Mouse (Mus musculus): ENCODE data around the gene Coq2. TPM values are rescaled to one million over a fixed set of nuclear protein-coding genes. Genes with fewer than 3 reads are reported as not detected.

Coq2 gene
- polyA plus RNA-seq, 1 experiment from 2014 or later = 43.6 TPM

DNA sequence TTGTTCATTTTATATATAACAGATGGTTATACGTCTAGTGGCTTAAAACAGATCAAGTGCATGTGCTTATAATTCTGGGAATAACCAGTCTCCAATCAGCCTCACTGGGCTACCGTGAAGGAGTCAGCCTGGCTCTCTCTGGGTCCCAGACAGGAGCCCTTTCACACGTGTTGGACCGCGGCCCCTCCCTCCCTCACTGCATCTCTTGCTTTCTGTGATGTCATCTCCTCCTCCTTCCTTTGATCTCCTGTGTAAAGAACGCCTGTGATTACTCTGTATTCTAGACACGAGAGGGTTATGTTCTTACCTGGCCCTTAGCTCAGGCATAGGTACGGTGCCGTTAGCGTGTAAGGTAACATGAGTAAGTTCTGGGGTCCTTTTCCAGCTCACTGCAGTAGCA, 23.5 kb downstream of the Coq2 start:
- Histone ChIP-seq H3K4me3 (no peak overlapping the region), H3K27ac (no peak overlapping the region), H3K27me3 (no peaks in the 10 kb centered on the region), H3K36me3 (peaks cover 32% of the 10 kb centered on the region), H3K4me2 (no peak overlapping the region), H3K4me1 (replicated peaks) (no peaks in the 10 kb centered on the region), H3K9me3 (no peaks in the 10 kb centered on the region), H3K9ac (no peak overlapping the region)
- 89% methylated on average over 10 of the region's 10 CpGs for WGBS
- ATAC-seq (ENCODE audit: low FRiP score) = no peak

- WGBS = 86% methylated on average over 7 of the region's 7 CpGs
- no peak overlapping the region for H3K4me3 ChIP-seq
- H3K9ac ChIP-seq = no peak overlapping the region
- no peaks in the 10 kb centered on the region for H3K4me1 ChIP-seq (replicated peaks)
- H3K9me3 ChIP-seq = no peaks in the 10 kb centered on the region
- no peaks in the 10 kb centered on the region for H3K27me3 ChIP-seq
- ATAC-seq (ENCODE audit: low FRiP score) = no peak
- no peak overlapping the region for H3K4me2 ChIP-seq
- H3K36me3 ChIP-seq = peaks cover 27% of the 10 kb centered on the region
- no peak overlapping the region for H3K27ac ChIP-seq
Measured at GRCm38 (mm10) chr5:100650969-100651368, 24.0 kb downstream of the Coq2 start.

- Histone ChIP-seq H3K9ac (no peak overlapping the region), H3K27me3 (no peaks in the 10 kb centered on the region), H3K4me1 (replicated peaks) (no peaks in the 10 kb centered on the region), H3K36me3 (peaks cover 2% of the 10 kb centered on the region; the same call in 1 of the 2 replicates), H3K27ac (no peak overlapping the region), H3K9me3 (no peaks in the 10 kb centered on the region), H3K4me2 (no peak overlapping the region), H3K4me3 (no peak overlapping the region)
- WGBS = 47% methylated on average over 6 of the region's 6 CpGs
- no peak for ATAC-seq (ENCODE audit: low FRiP score)
Measured at GRCm38 (mm10) chr5:100648546-100648945, 26.4 kb downstream of the Coq2 start.

- Histone ChIP-seq H3K27me3 (no peaks in the 10 kb centered on the region), H3K4me1 (replicated peaks) (no peaks in the 10 kb centered on the region), H3K9me3 (no peaks in the 10 kb centered on the region), H3K4me2 (no peak overlapping the region), H3K36me3 (no peaks in the 10 kb centered on the region), H3K9ac (no peak overlapping the region), H3K4me3 (no peak overlapping the region), H3K27ac (no peak overlapping the region)
- WGBS = 70% methylated on average over 10 of the region's 10 CpGs
- no peak for ATAC-seq (ENCODE audit: low FRiP score)
Measured at GRCm38 (mm10) chr5:100648046-100648445, 26.9 kb downstream of the Coq2 start.

- Histone ChIP-seq H3K36me3 (no peaks in the 10 kb centered on the region), H3K4me3 (no peak overlapping the region), H3K9me3 (no peaks in the 10 kb centered on the region), H3K4me2 (no peak overlapping the region), H3K9ac (no peak overlapping the region), H3K27ac (no peak overlapping the region), H3K4me1 (replicated peaks) (no peaks in the 10 kb centered on the region), H3K27me3 (no peaks in the 10 kb centered on the region)
- ATAC-seq (ENCODE audit: low FRiP score) = no peak
- 90% methylated on average over 4 of the region's 4 CpGs for WGBS
Measured at GRCm38 (mm10) chr5:100646558-100646957, 28.4 kb downstream of the Coq2 start.

DNA sequence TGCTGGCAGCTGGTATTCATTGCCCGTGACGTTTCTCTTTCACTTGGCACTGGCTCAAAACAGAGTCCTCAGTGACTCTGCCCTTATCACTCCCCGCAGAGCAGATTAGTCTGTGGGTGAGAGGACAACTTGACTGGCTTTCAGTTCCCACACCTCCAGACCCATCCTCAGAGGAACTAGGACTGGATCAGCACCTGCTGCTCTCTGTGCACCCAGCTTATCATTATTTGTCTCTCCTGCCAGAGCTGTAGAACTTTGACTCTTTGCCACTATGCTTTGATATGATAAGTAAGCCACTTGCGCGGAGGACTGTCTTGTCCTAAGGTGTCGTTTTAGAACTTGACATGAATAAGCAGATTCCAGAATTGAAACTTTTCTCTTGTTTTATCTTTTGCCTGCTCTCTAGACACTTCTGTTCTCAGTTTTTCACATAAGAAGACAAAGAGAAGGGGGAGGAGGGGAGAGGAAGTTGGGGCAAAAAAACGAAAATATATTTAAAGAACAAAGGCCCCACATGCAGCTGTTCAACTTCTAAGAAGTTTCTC, 30.9 kb downstream of the Coq2 start:
- WGBS = 80% methylated on average over 7 of the region's 7 CpGs
- no peaks in the 10 kb centered on the region for H3K4me1 ChIP-seq (replicated peaks)
- ATAC-seq (ENCODE audit: low FRiP score) = no peak

DNA sequence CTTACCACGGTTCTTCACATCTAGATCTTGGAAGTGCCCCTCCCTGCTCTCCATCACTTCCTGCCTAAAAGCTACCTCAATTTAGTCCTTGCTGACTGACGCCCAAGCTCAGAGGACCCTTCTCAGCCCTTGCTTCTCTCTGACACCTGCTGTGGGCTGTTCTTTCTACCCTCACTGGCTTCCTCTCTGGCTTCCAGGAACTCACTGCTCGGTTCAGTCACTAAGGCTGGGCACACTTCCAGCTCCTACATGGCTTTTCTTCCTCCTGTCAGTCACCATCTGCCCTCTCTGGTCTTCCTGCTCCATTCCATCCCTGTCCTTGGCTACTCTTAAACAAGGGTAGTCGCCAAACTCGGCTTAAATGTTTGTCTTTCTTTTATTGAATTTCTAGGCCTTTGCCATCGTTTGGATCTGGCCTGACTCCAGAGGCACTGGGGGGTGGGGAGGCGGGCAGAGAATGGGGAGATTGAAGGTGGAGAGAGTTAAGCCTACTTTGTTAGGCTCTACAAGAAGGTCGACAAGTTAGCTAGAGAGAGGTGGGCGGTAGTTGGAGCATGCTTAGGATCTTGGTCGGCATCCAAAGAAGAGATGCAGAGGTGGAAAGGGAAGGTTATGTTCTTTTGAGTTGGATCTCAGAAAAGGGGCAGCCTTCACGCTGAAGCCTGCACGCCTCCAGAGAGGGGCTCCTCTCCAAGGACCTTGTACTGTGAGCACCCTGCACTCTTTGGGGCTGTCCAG, 31.5 kb downstream of the Coq2 start:
- Histone ChIP-seq H3K27ac (no peak overlapping the region), H3K36me3 (no peaks in the 10 kb centered on the region), H3K4me1 (replicated peaks) (no peaks in the 10 kb centered on the region), H3K9ac (no peak overlapping the region), H3K4me3 (no peak overlapping the region), H3K4me2 (no peak overlapping the region), H3K27me3 (no peaks in the 10 kb centered on the region), H3K9me3 (no peaks in the 10 kb centered on the region)
- ATAC-seq (ENCODE audit: low FRiP score) = no peak
- 76% methylated on average over 12 of the region's 12 CpGs for WGBS

More for the DNA sequence above, 30.9 kb downstream of the Coq2 start:
- no peak overlapping the region for H3K9ac ChIP-seq
- no peak overlapping the region for H3K4me2 ChIP-seq
- H3K27me3 ChIP-seq = no peaks in the 10 kb centered on the region
- no peaks in the 10 kb centered on the region for H3K36me3 ChIP-seq
- H3K27ac ChIP-seq = no peak overlapping the region
- H3K9me3 ChIP-seq = no peaks in the 10 kb centered on the region
- H3K4me3 ChIP-seq = no peak overlapping the region

GRCm38 (mm10) chr5:100642316-100642715, 32.6 kb downstream of the Coq2 start:
- H3K4me1 ChIP-seq (replicated peaks) = no peaks in the 10 kb centered on the region
- no peaks in the 10 kb centered on the region for H3K27me3 ChIP-seq
- ATAC-seq (ENCODE audit: low FRiP score) = no peak
- H3K36me3 ChIP-seq = no peaks in the 10 kb centered on the region
- no peak overlapping the region for H3K27ac ChIP-seq
- 91% methylated on average over 5 of the region's 5 CpGs for WGBS
- no peak overlapping the region for H3K4me2 ChIP-seq
- no peak overlapping the region for H3K9ac ChIP-seq
- H3K9me3 ChIP-seq = no peaks in the 10 kb centered on the region
- H3K4me3 ChIP-seq = no peak overlapping the region

- H3K4me3 ChIP-seq = no peak overlapping the region
- 90% methylated on average over 8 of the region's 8 CpGs for WGBS
- H3K27me3 ChIP-seq = no peaks in the 10 kb centered on the region
- ATAC-seq (ENCODE audit: low FRiP score) = no peak
- no peaks in the 10 kb centered on the region for H3K9me3 ChIP-seq
- no peak overlapping the region for H3K4me2 ChIP-seq
- H3K36me3 ChIP-seq = no peaks in the 10 kb centered on the region
- H3K4me1 ChIP-seq (replicated peaks) = no peaks in the 10 kb centered on the region
- no peak overlapping the region for H3K9ac ChIP-seq
- H3K27ac ChIP-seq = no peak overlapping the region
Measured at GRCm38 (mm10) chr5:100638483-100638882, 36.5 kb downstream of the Coq2 start.

DNA sequence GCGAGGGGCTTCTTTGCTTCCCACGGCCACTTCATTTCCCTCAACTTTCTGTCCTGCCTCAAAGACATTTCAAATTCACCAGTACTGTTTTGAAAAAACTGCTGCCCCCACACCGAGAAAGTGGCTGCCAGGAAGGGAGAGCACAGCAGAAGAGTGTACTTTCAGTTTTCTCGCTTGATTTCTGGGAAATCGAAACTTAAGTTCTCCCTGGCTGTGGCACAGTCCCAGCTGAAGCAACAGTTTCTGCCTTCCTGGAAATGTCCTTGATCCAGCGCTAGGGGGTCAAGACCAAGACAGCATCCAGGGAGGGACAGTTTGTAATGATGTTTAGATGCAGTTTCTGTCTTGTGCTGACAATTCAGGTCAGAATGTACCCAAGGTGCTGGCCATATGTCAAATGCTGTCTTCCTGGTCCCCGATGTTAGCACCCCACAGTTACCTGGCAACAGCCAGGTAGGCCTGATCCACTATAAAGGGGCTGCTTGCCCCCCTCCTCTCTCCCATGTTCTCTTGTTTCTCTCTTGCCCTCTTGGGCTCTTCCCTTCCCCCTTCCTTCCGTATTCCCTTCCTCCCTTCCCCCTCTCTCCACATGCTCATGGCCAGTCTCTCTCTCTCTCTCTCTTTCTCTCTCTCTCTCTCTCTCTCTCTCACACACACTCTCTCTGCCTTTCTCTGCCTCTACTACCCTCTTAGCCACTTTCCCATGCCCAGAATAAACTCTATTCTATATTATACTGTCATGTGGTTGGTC, 38.0 kb downstream of the Coq2 start:
- Histone ChIP-seq H3K9ac (no peak overlapping the region), H3K36me3 (no peaks in the 10 kb centered on the region), H3K4me2 (no peak overlapping the region), H3K4me1 (replicated peaks) (no peaks in the 10 kb centered on the region), H3K27me3 (no peaks in the 10 kb centered on the region), H3K4me3 (no peak overlapping the region), H3K27ac (no peak overlapping the region), H3K9me3 (no peaks in the 10 kb centered on the region)
- no peak for ATAC-seq (ENCODE audit: low FRiP score)
- WGBS = 80% methylated on average over 8 of the region's 8 CpGs

DNA sequence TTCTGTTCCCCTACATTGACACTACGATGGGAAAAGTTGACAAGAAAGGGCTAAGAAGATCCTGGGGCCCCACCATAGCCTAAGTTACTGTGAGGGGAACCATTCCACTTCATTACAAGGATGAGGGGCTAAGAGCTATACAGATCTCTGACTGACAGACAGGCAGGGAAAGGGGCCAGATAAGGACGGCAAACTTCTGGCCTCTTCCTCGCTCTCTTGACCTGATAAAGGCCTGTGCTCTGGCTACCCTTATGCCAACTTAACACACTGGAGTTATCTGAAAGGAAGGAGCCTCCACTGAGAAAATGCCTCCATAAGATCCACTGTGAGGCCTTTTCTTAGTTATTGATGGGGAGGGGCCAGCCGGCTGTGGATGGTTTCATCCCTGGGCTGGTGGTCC, 39.0 kb downstream of the Coq2 start:
- Histone ChIP-seq H3K4me3 (no peak overlapping the region), H3K27me3 (no peaks in the 10 kb centered on the region), H3K4me1 (replicated peaks) (no peaks in the 10 kb centered on the region), H3K4me2 (no peak overlapping the region), H3K36me3 (no peaks in the 10 kb centered on the region), H3K9ac (no peak overlapping the region), H3K9me3 (no peaks in the 10 kb centered on the region), H3K27ac (no peak overlapping the region)
- 97% methylated on average over 4 of the region's 4 CpGs for WGBS
- no peak for ATAC-seq (ENCODE audit: low FRiP score)

GRCm38 (mm10) chr5:100634885-100635478, 40.0 kb downstream of the Coq2 start:
- Histone ChIP-seq H3K4me3 (no peak overlapping the region), H3K27me3 (no peaks in the 10 kb centered on the region), H3K9me3 (no peaks in the 10 kb centered on the region), H3K36me3 (no peaks in the 10 kb centered on the region), H3K9ac (no peak overlapping the region), H3K4me1 (replicated peaks) (no peaks in the 10 kb centered on the region), H3K4me2 (no peak overlapping the region), H3K27ac (no peak overlapping the region)
- no peak for ATAC-seq (ENCODE audit: low FRiP score)
- WGBS = 94% methylated on average over 8 of the region's 8 CpGs

Measured in hindbrain, embryonic 13.5 days (tissue).